27 mouse cellular contexts compared by ENCODE assay signal in genomic region chr12:112683351-112683750, GRCm38 (mm10). TPM values are rescaled to one million over a fixed set of nuclear protein-coding genes. Genes with fewer than 3 reads are reported as not detected.
DNase-seq lines count a peak whose midpoint lies in the region; ATAC-seq lines count a peak whose summit lies in the region.
"Had no signal": no experiment of that assay in that cellular context is flagged by ENCODE, and none has a peak within 500 bp of the region (broad histone marks: within the 10 kb centered on the region; RNA-seq: fewer than 3 reads in every experiment).

No protein-coding gene starts in this region.

- H3K4me1 ChIP-seq in hindbrain, embryonic 16.5 days (ENCODE audit: control insufficient read depth, insufficient read depth, low read depth, low read length) = peaks cover 16% of the 10 kb centered on the region
- peaks cover 32% of the 10 kb centered on the region for H3K4me1 ChIP-seq in hindbrain, embryonic 13.5 days (replicated peaks)
- H3K4me1 ChIP-seq in midbrain, embryonic 16.5 days (ENCODE audit: control insufficient read depth, insufficient read depth, low read length) = peaks cover 9% of the 10 kb centered on the region
- peaks cover 16% of the 10 kb centered on the region for H3K4me1 ChIP-seq in midbrain, embryonic 15.5 days

- no peak overlapping the region for H3K27ac ChIP-seq in hindbrain, embryonic 16.5 days (ENCODE audit: low read depth, low read length)
- H3K27ac ChIP-seq in hindbrain, embryonic 13.5 days = no peak overlapping the region
- no peak overlapping the region for H3K27ac ChIP-seq in midbrain, embryonic 16.5 days (ENCODE audit: low read length)
- H3K27ac ChIP-seq in midbrain, embryonic 15.5 days = no peak overlapping the region
- H3K27ac ChIP-seq: embryonic facial prominence, embryonic 15.5 days; forebrain, embryonic 12.5 days; gastrocnemius, adult 2 months; limb, embryonic 13.5 days; lung, embryonic 15.5 days; midbrain, embryonic 12.5 days; stomach, postnatal 0 days had no signal

- peaks cover 13% of the 10 kb centered on the region for H3K27me3 ChIP-seq in hindbrain, embryonic 16.5 days (replicated peaks; ENCODE audit: control insufficient read depth, insufficient read depth, low read length)
- peaks cover 38% of the 10 kb centered on the region for H3K27me3 ChIP-seq in hindbrain, embryonic 13.5 days
- H3K27me3 ChIP-seq in midbrain, embryonic 16.5 days (ENCODE audit: control insufficient read depth, insufficient read depth, low read depth, low read length) = peaks cover 17% of the 10 kb centered on the region
- peaks cover 29% of the 10 kb centered on the region for H3K27me3 ChIP-seq in midbrain, embryonic 15.5 days (replicated peaks)

- DNase-seq in cerebellum, postnatal 10 days = peak; percentile 54 to 65
- no peak for DNase-seq in cerebellum, adult 8-10 months
- peak; percentile 49 for DNase-seq in R1 (ENCODE audit: low read depth, low spot score)
- no peak for DNase-seq in kidney, postnatal 36 days
- DNase-seq: adrenal gland, adult 8-10 months; cerebellum, adult 9-10 months; gastrocnemius, adult 2 months; gastrocnemius, postnatal 36 days; heart, adult 18-20 months; kidney, adult 11 months; kidney, postnatal 14 days; thymus, adult 18-20 months; thymus, postnatal 25 days had no signal

- H3K9ac ChIP-seq in hindbrain, embryonic 16.5 days (ENCODE audit: low read depth, low read length) = no peak overlapping the region
- H3K9ac ChIP-seq in hindbrain, embryonic 13.5 days = no peak overlapping the region
- H3K9ac ChIP-seq in midbrain, embryonic 16.5 days (ENCODE audit: low read depth, low read length) = 0 out of 2 replicates have a peak overlapping the region, but pooled peaks have one; percentile 25
- no peak overlapping the region for H3K9ac ChIP-seq in midbrain, embryonic 15.5 days
- H3K9ac ChIP-seq: embryonic facial prominence, embryonic 15.5 days; forebrain, embryonic 12.5 days; heart, embryonic 12.5 days; limb, embryonic 13.5 days; lung, embryonic 15.5 days; midbrain, embryonic 12.5 days had no signal

- peak; percentile 37 for ATAC-seq in hindbrain, embryonic 16.5 days
- no peak for ATAC-seq in hindbrain, embryonic 13.5 days (ENCODE audit: low FRiP score)
- ATAC-seq in midbrain, embryonic 16.5 days = peak; percentile 12; the same call in 1 of the 2 replicates
- ATAC-seq in midbrain, embryonic 15.5 days (replicated peaks) = no peak
- ATAC-seq: activated CD4-positive, CD25-positive, alpha-beta regulatory T cell, adult 4 months; inflammation-experienced regulatory T-cells, adult 6 months had no signal

- H3K9me3 ChIP-seq in hindbrain, embryonic 16.5 days (ENCODE audit: control insufficient read depth, low read length) = no peaks in the 10 kb centered on the region
- no peaks in the 10 kb centered on the region for H3K9me3 ChIP-seq in hindbrain, embryonic 13.5 days
- H3K9me3 ChIP-seq in midbrain, embryonic 16.5 days (replicated peaks; ENCODE audit: control insufficient read depth, low read length, poor library complexity, severe bottlenecking) = no peaks in the 10 kb centered on the region
- H3K9me3 ChIP-seq in midbrain, embryonic 15.5 days = no peaks in the 10 kb centered on the region
- H3K9me3 ChIP-seq: embryonic facial prominence, embryonic 15.5 days; forebrain, embryonic 12.5 days; heart, embryonic 12.5 days; limb, embryonic 13.5 days; lung, embryonic 15.5 days; midbrain, embryonic 12.5 days had no signal

- H3K4me3 ChIP-seq in hindbrain, embryonic 16.5 days (ENCODE audit: low read length) = no peak overlapping the region
- no peak overlapping the region for H3K4me3 ChIP-seq in hindbrain, embryonic 13.5 days
- no peak overlapping the region for H3K4me3 ChIP-seq in midbrain, embryonic 16.5 days (ENCODE audit: low read depth, low read length)
- no peak overlapping the region for H3K4me3 ChIP-seq in midbrain, embryonic 15.5 days
- H3K4me3 ChIP-seq: embryonic facial prominence, embryonic 15.5 days; forebrain, embryonic 12.5 days; gastrocnemius, adult 2 months; heart, embryonic 12.5 days; limb, embryonic 13.5 days; lung, embryonic 15.5 days; midbrain, embryonic 12.5 days had no signal

- WGBS in hindbrain, embryonic 16.5 days = 36% methylated on average over 6 of the region's 7 CpGs
- WGBS in hindbrain, embryonic 13.5 days = 47% methylated on average over 7 of the region's 7 CpGs
- WGBS in midbrain, embryonic 16.5 days = 36% methylated on average over 7 of the region's 7 CpGs
- WGBS in midbrain, embryonic 15.5 days = 34% methylated on average over 7 of the region's 7 CpGs

- no peaks in the 10 kb centered on the region for H3K36me3 ChIP-seq in hindbrain, embryonic 16.5 days (ENCODE audit: control insufficient read depth, insufficient read depth, low read length)
- H3K36me3 ChIP-seq in hindbrain, embryonic 13.5 days = no peaks in the 10 kb centered on the region
- no peaks in the 10 kb centered on the region for H3K36me3 ChIP-seq in midbrain, embryonic 16.5 days (ENCODE audit: control insufficient read depth, insufficient read depth, low read length)
- no peaks in the 10 kb centered on the region for H3K36me3 ChIP-seq in midbrain, embryonic 15.5 days (replicated peaks)
- H3K36me3 ChIP-seq: embryonic facial prominence, embryonic 15.5 days; forebrain, embryonic 12.5 days; limb, embryonic 13.5 days; lung, embryonic 15.5 days; midbrain, embryonic 12.5 days had no signal

- H3K4me2 ChIP-seq in hindbrain, embryonic 16.5 days (ENCODE audit: low read length) = no peak overlapping the region
- no peak overlapping the region for H3K4me2 ChIP-seq in hindbrain, embryonic 13.5 days
- no peak overlapping the region for H3K4me2 ChIP-seq in midbrain, embryonic 16.5 days (ENCODE audit: low read length)
- no peak overlapping the region for H3K4me2 ChIP-seq in midbrain, embryonic 15.5 days
- H3K4me2 ChIP-seq: embryonic facial prominence, embryonic 15.5 days; forebrain, embryonic 12.5 days; heart, embryonic 12.5 days; limb, embryonic 13.5 days; liver, embryonic 11.5 days; lung, embryonic 15.5 days; midbrain, embryonic 12.5 days had no signal

RNA-seq across cellular contexts. Expression of gene Zbtb42, which starts 4.7 kb away (rescaled TPM):
- polyA plus RNA-seq in hindbrain, embryonic 16.5 days (2015; fragmentation: Nextera tagmentation; extraction: Ambion mirVana) = 2.4 and 4.0 TPM in 2 replicates
- polyA plus RNA-seq in hindbrain, embryonic 13.5 days (2015; fragmentation: Nextera tagmentation; extraction: Ambion mirVana) = 3.6 and 4.6 TPM in 2 replicates
- 0.73 and 1.2 TPM in 2 replicates for polyA plus RNA-seq in midbrain, embryonic 16.5 days (2015; fragmentation: Nextera tagmentation; extraction: Ambion mirVana)
- 1.9 and 2.5 TPM in 2 replicates for polyA plus RNA-seq in midbrain, embryonic 15.5 days (2015; fragmentation: Nextera tagmentation; extraction: Ambion mirVana)

RNA-seq across cellular contexts. Expression of gene Akt1, which starts 8.7 kb away (rescaled TPM):
- 55.6 and 62.3 TPM in 2 replicates for polyA plus RNA-seq in hindbrain, embryonic 16.5 days (2015; fragmentation: Nextera tagmentation; extraction: Ambion mirVana)
- 60.8 and 64.5 TPM in 2 replicates for polyA plus RNA-seq in hindbrain, embryonic 13.5 days (2015; fragmentation: Nextera tagmentation; extraction: Ambion mirVana)
- polyA plus RNA-seq in midbrain, embryonic 16.5 days (2015; fragmentation: Nextera tagmentation; extraction: Ambion mirVana) = 58.7 and 60.4 TPM in 2 replicates
- polyA plus RNA-seq in midbrain, embryonic 15.5 days (2015; fragmentation: Nextera tagmentation; extraction: Ambion mirVana) = 139 and 162 TPM in 2 replicates

RNA-seq across cellular contexts. Expression of gene Cep170b, which starts 36.9 kb away (rescaled TPM):
- polyA plus RNA-seq in hindbrain, embryonic 16.5 days (2015; fragmentation: Nextera tagmentation; extraction: Ambion mirVana) = 29.5 and 30.6 TPM in 2 replicates
- 24.2 and 24.9 TPM in 2 replicates for polyA plus RNA-seq in hindbrain, embryonic 13.5 days (2015; fragmentation: Nextera tagmentation; extraction: Ambion mirVana)
- 36.0 and 39.4 TPM in 2 replicates for polyA plus RNA-seq in midbrain, embryonic 16.5 days (2015; fragmentation: Nextera tagmentation; extraction: Ambion mirVana)
- 51.0 and 53.7 TPM in 2 replicates for polyA plus RNA-seq in midbrain, embryonic 15.5 days (2015; fragmentation: Nextera tagmentation; extraction: Ambion mirVana)

RNA-seq across cellular contexts. Expression of gene Siva1, which starts 38.9 kb away (rescaled TPM):
- polyA plus RNA-seq in hindbrain, embryonic 16.5 days (2015; fragmentation: Nextera tagmentation; extraction: Ambion mirVana) = 48.1 and 57.5 TPM in 2 replicates
- 62.6 and 63.8 TPM in 2 replicates for polyA plus RNA-seq in hindbrain, embryonic 13.5 days (2015; fragmentation: Nextera tagmentation; extraction: Ambion mirVana)
- polyA plus RNA-seq in midbrain, embryonic 16.5 days (2015; fragmentation: Nextera tagmentation; extraction: Ambion mirVana) = 41.7 and 44.1 TPM in 2 replicates
- polyA plus RNA-seq in midbrain, embryonic 15.5 days (2015; fragmentation: Nextera tagmentation; extraction: Ambion mirVana) = 51.2 and 59.2 TPM in 2 replicates

Comparison
In these comparisons a context has a peak if more than half of its experiments do, and no peak if none do; other contexts are left out.
1. DNase-seq: peak in cerebellum, postnatal 10 days (2 of 2) and R1 (single experiment); none in cerebellum, adult 8-10 months (single experiment) and kidney, postnatal 36 days (0 of 2).
2. ATAC-seq: peak in hindbrain, embryonic 16.5 days (single experiment) and midbrain, embryonic 16.5 days (single experiment); none in hindbrain, embryonic 13.5 days (single experiment) and midbrain, embryonic 15.5 days (single experiment).